Mouse (Mus musculus) MEL (cell line): ENCODE data around the gene Zfp553. TPM values are rescaled to one million over a fixed set of nuclear protein-coding genes. Genes with fewer than 3 reads are reported as not detected.

ENCODE experiments used
- DNase-seq: peaks from one replicate; pipeline ENCODE4 v3.0.0; 2011; ENCODE audit warnings: low read depth, low spot score
- H3K27ac ChIP-seq: 2 replicates; pipeline ENCODE4 v1.5.1; 2012; ENCODE audit warnings: low read depth, mild to moderate bottlenecking, control low read depth, low read length, moderate library complexity; ENCODE audit not compliant: control insufficient read depth
- H3K27me3 ChIP-seq, 2 experiments: fragments of 150-350 bp in 1 of 2; sonication (generic) in 1 of 2; 2 replicates each; pipeline ENCODE4 v1.6.1; 2012; ENCODE audit warnings: low read length in 2 of 2, mild to moderate bottlenecking in 2 of 2, improper control_type of control experiment in 1 of 2, moderate library complexity in 1 of 2; ENCODE audit not compliant: insufficient read depth in 2 of 2, control insufficient read depth in 1 of 2
- H3K36me3 ChIP-seq, 2 experiments: 2 replicates each; pipeline ENCODE4 v1.6.1; 2012 to 2014; ENCODE audit warnings: low read length in 2 of 2, improper control_type of control experiment in 1 of 2, inconsistent platforms in 1 of 2, mild to moderate bottlenecking in 1 of 2; ENCODE audit not compliant: insufficient read depth in 2 of 2, control insufficient read depth in 1 of 2
- H3K4me1 ChIP-seq, 2 experiments: fragments of 150-350 bp in 1 of 2; sonication (generic) in 1 of 2; 2 replicates each; pipeline ENCODE4 v1.6.1; 2012; ENCODE audit warnings: low read length in 2 of 2, improper control_type of control experiment in 1 of 2, mild to moderate bottlenecking in 1 of 2; ENCODE audit not compliant: insufficient read depth in 2 of 2, control insufficient read depth in 1 of 2
- H3K4me3 ChIP-seq, 2 experiments: fragments of 150-350 bp in 1 of 2; sonication (generic) in 1 of 2; 2 replicates each; pipeline ENCODE4 v1.5.1; 2012; ENCODE audit warnings: low read depth in 2 of 2, low read length in 2 of 2, mild to moderate bottlenecking in 2 of 2, moderate library complexity in 2 of 2, control low read depth in 1 of 2, improper control_type of control experiment in 1 of 2; ENCODE audit not compliant: control insufficient read depth in 1 of 2, insufficient read depth in 1 of 2
- H3K79me2 ChIP-seq: 2 replicates; pipeline ENCODE4 v1.6.1; 2012; ENCODE audit warnings: mild to moderate bottlenecking, low read length, moderate library complexity; ENCODE audit not compliant: control insufficient read depth, poor library complexity, insufficient read depth
- H3K9ac ChIP-seq: 2 replicates; pipeline ENCODE4 v1.6.1; 2012; ENCODE audit warnings: low read depth, mild to moderate bottlenecking, control low read depth, low read length, moderate library complexity; ENCODE audit not compliant: control insufficient read depth, poor library complexity, severe bottlenecking
- H3K9me3 ChIP-seq: fragments of 150-350 bp; sonication (generic); replicated peaks from 2 replicates; pipeline ENCODE4 v1.6.1; 2012; ENCODE audit warnings: mild to moderate bottlenecking, low read length, improper control_type of control experiment, moderate library complexity; ENCODE audit not compliant: insufficient read depth
- BHLHE40 ChIP-seq: IDR thresholded peaks from 2 replicates; pipeline ENCODE4 v1.6.1; 2012; ENCODE audit warnings: low read depth, mild to moderate bottlenecking, inconsistent platforms, low read length, improper control_type of control experiment, borderline replicate concordance
- ELF1 ChIP-seq: IDR thresholded peaks from 2 replicates; pipeline ENCODE4 v1.6.1; 2014; ENCODE audit warnings: low read depth, mild to moderate bottlenecking, inconsistent platforms, low read length, improper control_type of control experiment, moderate library complexity
- EP300 ChIP-seq, 2 experiments: IDR thresholded peaks; 2 replicates each; pipeline ENCODE4 v1.6.1; 2011; ENCODE audit warnings: improper control_type of control experiment in 2 of 2, low read length in 2 of 2, low read depth in 1 of 2, mild to moderate bottlenecking in 1 of 2
- ETS1 ChIP-seq: IDR thresholded peaks from 2 replicates; pipeline ENCODE4 v1.6.1; 2012; ENCODE audit warnings: low read depth, mild to moderate bottlenecking, inconsistent platforms, low read length, improper control_type of control experiment, moderate library complexity
- GABPA ChIP-seq: IDR thresholded peaks from 2 replicates; pipeline ENCODE4 v1.6.1; 2012; ENCODE audit warnings: low read depth, mild to moderate bottlenecking, inconsistent platforms, low read length, improper control_type of control experiment, moderate library complexity
- HCFC1 ChIP-seq: IDR thresholded peaks from 2 replicates; pipeline ENCODE4 v1.6.1; 2012; ENCODE audit warnings: low read depth, mild to moderate bottlenecking, inconsistent platforms, low read length, improper control_type of control experiment, moderate library complexity
- MAFK ChIP-seq: IDR thresholded peaks from 2 replicates; pipeline ENCODE4 v1.6.1; 2011; ENCODE audit warnings: low read depth, mild to moderate bottlenecking, low read length, improper control_type of control experiment, borderline replicate concordance
- MAZ ChIP-seq: IDR thresholded peaks from 2 replicates; pipeline ENCODE4 v1.6.1; 2012; ENCODE audit warnings: low read depth, mild to moderate bottlenecking, inconsistent platforms, low read length, improper control_type of control experiment
- MYB ChIP-seq: IDR thresholded peaks from 2 replicates; pipeline ENCODE4 v1.6.1; 2011; ENCODE audit warnings: mild to moderate bottlenecking, low read depth, low read length, improper control_type of control experiment
- MYC ChIP-seq: IDR thresholded peaks from 2 replicates; pipeline ENCODE4 v1.6.1; 2011; ENCODE audit warnings: low read depth, mild to moderate bottlenecking, low read length, improper control_type of control experiment, moderate library complexity
- POLR2A ChIP-seq, 2 experiments: IDR thresholded peaks; 2 replicates each; pipeline ENCODE4 v1.6.1; 2011 to 2012; ENCODE audit warnings: low read length in 2 of 2, mild to moderate bottlenecking in 2 of 2, control low read depth in 1 of 2, improper control_type of control experiment in 1 of 2, low read depth in 1 of 2, moderate library complexity in 1 of 2; ENCODE audit not compliant: control insufficient read depth in 1 of 2, insufficient read depth in 1 of 2, poor library complexity in 1 of 2
- POLR2AphosphoS5 ChIP-seq: IDR thresholded peaks from 2 replicates; pipeline ENCODE4 v1.6.1; 2012; ENCODE audit warnings: low read depth, borderline replicate concordance, mild to moderate bottlenecking, inconsistent platforms, low read length, moderate library complexity, mixed read lengths
- RAD21 ChIP-seq: IDR thresholded peaks from 2 replicates; pipeline ENCODE4 v1.6.1; 2011; ENCODE audit warnings: mild to moderate bottlenecking, low read depth, low read length, improper control_type of control experiment
- RCOR1 ChIP-seq: IDR thresholded peaks from 2 replicates; pipeline ENCODE4 v1.6.1; 2012; ENCODE audit warnings: low read depth, mild to moderate bottlenecking, inconsistent platforms, low read length, improper control_type of control experiment
- TAL1 ChIP-seq: IDR thresholded peaks from 2 replicates; pipeline ENCODE4 v1.6.1; 2012; ENCODE audit warnings: mild to moderate bottlenecking, inconsistent platforms, low read length, moderate library complexity, mixed read lengths
- TBP ChIP-seq: IDR thresholded peaks from 2 replicates; pipeline ENCODE4 v1.8.0; 2011; ENCODE audit warnings: low read depth, low read length, improper control_type of control experiment
- USF1 ChIP-seq: IDR thresholded peaks from 2 replicates; pipeline ENCODE4 v1.6.1; 2014; ENCODE audit warnings: low read depth, mild to moderate bottlenecking, inconsistent platforms, low read length, improper control_type of control experiment, moderate library complexity
- USF2 ChIP-seq, 2 experiments: IDR thresholded peaks; 2 replicates each; pipeline ENCODE4 v1.6.1; 2011 to 2012; ENCODE audit warnings: improper control_type of control experiment in 2 of 2, low read length in 2 of 2, borderline replicate concordance in 1 of 2, inconsistent platforms in 1 of 2, low read depth in 1 of 2, mild to moderate bottlenecking in 1 of 2; ENCODE audit not compliant: insufficient read depth in 1 of 2
- ZKSCAN1 ChIP-seq: IDR thresholded peaks from 2 replicates; pipeline ENCODE4 v1.6.1; 2012; ENCODE audit warnings: low read depth, mild to moderate bottlenecking, inconsistent platforms, low read length, improper control_type of control experiment, moderate library complexity
- ZMIZ1 ChIP-seq: IDR thresholded peaks from 2 replicates; pipeline ENCODE4 v1.6.1; 2012; ENCODE audit warnings: low read depth, mild to moderate bottlenecking, inconsistent platforms, low read length, improper control_type of control experiment, moderate library complexity
- ZNF384 ChIP-seq: IDR thresholded peaks from 2 replicates; pipeline ENCODE4 v1.6.1; 2012; ENCODE audit warnings: low read depth, mild to moderate bottlenecking, inconsistent platforms, low read length, improper control_type of control experiment
- polyA plus RNA-seq, 2 experiments: library from polyadenylated mRNA; stranded (reverse) in 1 of 2; unstranded in 1 of 2; fragments of >175 nt in 1 of 2; fragments of >200 nt in 1 of 2; gene quantifications; 2 replicates each; pipeline versions ENCODE4 v1.2.1 to v1.2.4; 2012; ENCODE audit warnings: low replicate concordance in 2 of 2, low read depth in 1 of 2; ENCODE audit not compliant: insufficient read length in 2 of 2, insufficient read depth in 1 of 2, missing spikeins in 1 of 2
- total RNA-seq: library from RNA; depleted of rRNA; stranded (reverse); fragments of 300-350 nt; gene quantifications from 2 replicates; pipeline ENCODE4 v1.2.3, GENCODE M21; 2012

The Zfp553 gene
- total and polyA plus RNA-seq, 3 experiments, result 14.6 to 19.0 TPM; not detected in 1

DNA sequence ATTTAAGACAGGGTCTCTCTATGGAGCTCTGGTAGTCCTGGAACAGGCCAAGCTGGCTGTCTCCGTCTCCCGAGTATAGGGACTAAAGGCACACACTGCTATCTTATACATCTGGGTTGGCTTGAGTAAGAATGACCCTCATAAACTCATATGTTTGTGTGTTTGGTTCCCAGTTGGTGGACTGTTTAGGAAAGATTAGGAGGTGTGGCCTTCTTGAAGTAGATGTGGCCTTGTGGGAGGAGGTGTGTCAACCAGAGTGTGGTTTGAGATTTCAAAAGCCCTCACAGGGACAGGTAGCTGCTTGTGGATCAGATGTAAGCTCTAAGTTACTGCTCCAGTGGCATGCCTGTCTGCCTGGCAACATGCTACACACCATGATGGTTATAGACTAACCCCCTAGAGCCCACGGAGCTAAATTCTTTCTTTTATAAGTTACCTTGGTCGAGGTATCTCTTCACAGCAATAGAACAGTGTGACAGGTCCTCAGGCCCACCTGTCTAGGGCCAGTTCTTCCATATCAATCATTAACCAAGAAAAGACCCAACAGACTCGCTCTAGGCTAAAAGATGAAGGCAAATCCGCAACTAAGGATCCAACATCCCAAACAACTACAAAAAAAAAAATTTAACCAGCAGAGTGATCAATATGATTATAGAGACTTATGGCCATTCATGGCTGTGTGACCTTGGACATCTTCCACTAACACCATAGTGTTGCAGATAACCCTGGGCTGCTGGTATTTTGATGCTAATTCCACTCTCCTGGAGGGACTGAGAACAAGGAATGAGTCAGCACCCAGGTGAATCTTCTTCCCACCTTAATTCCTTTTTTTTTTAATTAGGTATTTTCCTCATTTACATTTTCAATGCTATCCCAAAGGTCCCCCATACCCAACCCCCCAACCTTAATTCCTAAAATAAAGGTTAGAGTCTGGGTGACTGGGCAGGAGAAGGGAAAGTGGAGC lies 9.1 kb upstream of the Zfp553 start:
- DNase-seq, result no peak
- Histone ChIP-seq H3K9ac (no peak overlapping the region), H3K9me3 (no peaks in the 10 kb centered on the region), H3K79me2 (no peaks in the 10 kb centered on the region), H3K4me1 (peaks cover 15 to 27% of the 10 kb centered on the region in 2 experiments), H3K4me3 (no peak overlapping the region), H3K36me3 (peaks cover 0 to 15% of the 10 kb centered on the region in 2 experiments; a peak in 2 of 4 replicates), H3K27me3 (no peaks in the 10 kb centered on the region), H3K27ac (no peak overlapping the region)
- no peak for TF ChIP-seq ZNF384
- no peak for TF ChIP-seq MAFK
- TF ChIP-seq MYC, result no peak
- TF ChIP-seq POLR2A (IDR thresholded peaks at IDR 0.05; ENCODE audit: control insufficient read depth in 1 of 2, insufficient read depth in 1 of 2, low read depth in 1 of 2, low read length in 2 of 2, poor library complexity in 1 of 2), result no peak
- no peak for TF ChIP-seq RAD21
- TF ChIP-seq ZKSCAN1, result no peak
- no peak for TF ChIP-seq POLR2AphosphoS5

DNA sequence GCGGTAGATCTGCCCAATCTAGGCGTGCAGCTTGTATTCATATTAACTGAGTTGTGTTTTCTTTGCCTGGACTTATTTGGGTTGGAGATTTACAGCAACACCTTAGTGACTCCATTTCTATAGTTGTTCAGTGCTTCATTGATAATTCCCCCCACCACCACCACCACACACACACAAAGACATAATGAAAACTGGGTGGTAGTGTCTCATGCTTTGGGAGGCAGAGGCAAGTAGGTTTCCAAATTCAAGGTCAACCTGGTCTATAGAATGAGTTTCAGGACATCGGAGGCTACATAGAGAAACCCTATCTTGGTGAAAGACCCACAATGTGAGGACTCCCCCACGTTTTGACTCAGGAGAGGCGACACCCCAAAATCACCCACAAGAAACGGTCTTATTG lies 8.2 kb upstream of the Zfp553 start:
- Histone ChIP-seq H3K27me3 (no peaks in the 10 kb centered on the region), H3K9ac (no peak overlapping the region), H3K36me3 (peaks cover 0 to 10% of the 10 kb centered on the region in 2 experiments; a peak in 2 of 4 replicates), H3K9me3 (no peaks in the 10 kb centered on the region), H3K4me1 (peaks cover 9 to 20% of the 10 kb centered on the region in 2 experiments), H3K79me2 (no peaks in the 10 kb centered on the region), H3K27ac (no peak overlapping the region), H3K4me3 (no peak overlapping the region)
- no peak for TF ChIP-seq RAD21
- no peak for TF ChIP-seq GABPA
- TF ChIP-seq ETS1, result no peak
- no peak for TF ChIP-seq TAL1
- no peak for TF ChIP-seq USF2 (IDR thresholded peaks at IDR 0.05; ENCODE audit: borderline replicate concordance in 1 of 2, insufficient read depth in 1 of 2, low read depth in 1 of 2, low read length in 2 of 2)
- TF ChIP-seq RCOR1, result no peak
- no peak for TF ChIP-seq EP300 (IDR thresholded peaks at IDR 0.05; ENCODE audit: low read depth in 1 of 2, low read length in 2 of 2)
- no peak for TF ChIP-seq TBP
- no peak for TF ChIP-seq BHLHE40
- TF ChIP-seq MYB, result no peak
- no peak for TF ChIP-seq MAZ
- TF ChIP-seq HCFC1, result no peak
- TF ChIP-seq ELF1, result no peak
- no peak for TF ChIP-seq ZMIZ1
- TF ChIP-seq ZNF384, result no peak
- no peak for TF ChIP-seq USF1
- no peak for DNase-seq
